In genomic region chr16:84172080-84172479, GRCm38 (mm10) we compare ENCODE assay signal across 14 mouse cellular contexts.
A peak's percentile ranks its signal among the peaks of the same experiment; 100 is the strongest.
DNase-seq lines count a peak whose midpoint lies in the region; TF ChIP-seq lines count a peak whose summit lies in the region.
"Had no signal": no experiment of that assay in that cellular context is flagged by ENCODE, and none has a peak within 500 bp of the region (broad histone marks: within the 10 kb centered on the region; RNA-seq: fewer than 3 reads in every experiment).

No protein-coding gene starts in this region.

- TF ChIP-seq CTCF in brain, embryonic 14.5 days (IDR thresholded peaks at IDR 0.05; ENCODE audit: borderline replicate concordance, extremely low read depth, insufficient read depth, insufficient read length): no peak

- DNase-seq in layer of hippocampus, adult 11-12 months (ENCODE audit: low spot score): peak; percentile 7
- DNase-seq in layer of hippocampus, postnatal 10 days (ENCODE audit: low spot score in 2 of 2): no peak
- DNase-seq in brain, embryonic 14.5 days (ENCODE audit: low read depth): peak; percentile 58
- DNase-seq in layer of hippocampus, adult 8-10 months (ENCODE audit: low spot score in 2 of 2): peak; percentile 2 to 3
- no peak for DNase-seq in right cerebral cortex, postnatal 4 days
- DNase-seq in lung, postnatal 4 days: no peak
- DNase-seq: adrenal gland, adult 2 months; adrenal gland, postnatal 25 days; cerebellum, adult 18-20 months; cerebellum, adult 9-11 months; cerebellum, postnatal 36 days; gastrocnemius, adult 2 months; gastrocnemius, postnatal 25 days; heart, postnatal 36 days had no signal

- no peak for TF ChIP-seq POLR2A in brain, embryonic 14.5 days (IDR thresholded peaks at IDR 0.05; ENCODE audit: borderline replicate concordance, extremely low read depth, insufficient read depth, insufficient read length, poor library complexity, severe bottlenecking)

Comparison
In these comparisons a context has a peak if more than half of its experiments do, and no peak if none do; other contexts are left out.
1. DNase-seq: peak in layer of hippocampus, adult 11-12 months (single experiment), brain, embryonic 14.5 days (single experiment) and layer of hippocampus, adult 8-10 months (2 of 2); none in layer of hippocampus, postnatal 10 days (0 of 2), right cerebral cortex, postnatal 4 days (single experiment) and lung, postnatal 4 days (0 of 2).